Mouse (Mus musculus) cerebellum, adult 8-10 months (tissue): ENCODE results near the gene Igf2r.
"Not testable (repeated sequence)": the region's sequence is repeated elsewhere in the genome, so short reads cannot be mapped to it uniquely, and the experiment has no call there.

Source experiments
- DNase-seq: peaks from one replicate; pipeline ENCODE4 v3.0.0; 2022

Igf2r gene

DNA sequence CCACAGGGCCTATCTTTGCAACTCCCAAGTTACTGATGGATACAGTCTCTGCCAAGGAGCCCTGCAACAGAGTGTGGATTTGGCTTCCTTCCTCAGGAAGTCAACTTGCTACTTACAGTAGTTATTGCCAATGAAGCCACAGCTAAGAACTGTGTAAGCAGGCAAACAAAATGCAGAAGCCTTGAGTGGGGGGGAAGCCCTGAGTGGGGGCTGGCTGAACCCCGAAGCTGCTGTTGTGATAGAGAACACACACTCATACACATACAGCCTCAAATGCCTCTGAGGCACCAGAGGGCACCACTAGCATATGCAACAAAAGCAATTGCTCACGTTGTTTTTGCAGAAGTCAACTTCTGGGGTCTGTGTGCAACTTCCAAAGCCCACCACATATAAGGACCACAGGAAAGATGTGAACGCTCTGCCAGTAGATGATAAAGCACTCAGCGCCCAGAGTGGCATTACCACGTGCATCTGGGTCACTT, 55.3 kb downstream of the Igf2r start:
- DNase-seq = no peak

DNA sequence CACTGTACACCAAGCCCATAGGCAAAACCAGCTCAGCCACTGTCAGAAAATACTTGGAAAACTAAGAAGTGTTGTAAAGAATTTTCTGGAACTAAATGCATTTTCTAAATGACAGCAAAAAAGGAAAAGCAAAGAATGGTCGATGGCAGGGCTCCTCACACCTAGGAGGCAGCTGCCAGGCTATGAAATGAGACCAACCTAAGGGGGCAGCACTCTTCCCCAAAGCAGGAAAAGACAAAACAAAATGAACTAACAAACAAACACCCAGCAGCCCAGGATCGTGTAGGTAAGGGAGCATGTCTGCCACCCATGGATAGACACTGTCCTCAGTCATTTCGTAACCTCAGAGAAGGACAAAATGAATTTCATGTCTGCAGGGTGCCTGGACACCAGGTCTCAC, 56.5 kb downstream of the Igf2r start:
- DNase-seq = no peak

DNA sequence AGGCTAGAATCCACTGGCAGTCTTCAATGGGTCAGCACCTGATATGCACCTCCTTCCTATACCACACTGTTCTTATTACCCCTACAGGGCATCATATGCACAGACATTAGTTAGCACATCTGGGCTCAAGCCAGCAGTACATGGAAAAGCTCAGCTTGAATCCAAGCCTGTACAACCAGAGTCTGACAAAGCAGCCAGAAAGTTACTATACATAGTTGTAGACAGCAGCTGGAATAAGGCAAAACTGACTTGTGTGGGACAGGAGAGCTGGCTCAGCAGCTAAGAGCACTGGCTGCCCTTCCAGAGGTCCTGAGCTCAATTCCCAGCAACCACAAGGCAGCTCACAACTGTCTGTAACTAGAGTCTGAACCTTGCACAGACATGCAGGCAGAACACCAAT, 57.3 kb downstream of the Igf2r start:
- DNase-seq = no peak

DNA sequence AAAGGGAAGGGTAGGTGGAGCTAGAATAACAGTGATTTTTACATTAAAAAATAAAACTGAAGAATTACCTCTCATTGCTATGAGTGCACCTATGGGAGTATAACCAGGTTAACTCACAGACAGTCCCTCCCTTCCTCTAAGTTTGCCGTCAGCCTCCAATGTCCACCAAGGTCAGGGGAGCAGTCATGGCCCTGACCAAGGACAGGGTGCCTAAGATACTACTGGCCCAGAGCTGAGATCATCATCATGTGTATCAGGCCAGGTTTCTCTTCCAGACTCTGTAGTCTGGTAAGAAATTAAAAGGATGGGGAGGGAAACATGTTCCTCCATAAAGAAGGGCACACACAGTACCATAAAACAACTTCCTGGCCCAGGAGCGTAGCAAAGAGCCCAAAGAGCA, 58.5 kb downstream of the Igf2r start:
- DNase-seq = no peak

DNA sequence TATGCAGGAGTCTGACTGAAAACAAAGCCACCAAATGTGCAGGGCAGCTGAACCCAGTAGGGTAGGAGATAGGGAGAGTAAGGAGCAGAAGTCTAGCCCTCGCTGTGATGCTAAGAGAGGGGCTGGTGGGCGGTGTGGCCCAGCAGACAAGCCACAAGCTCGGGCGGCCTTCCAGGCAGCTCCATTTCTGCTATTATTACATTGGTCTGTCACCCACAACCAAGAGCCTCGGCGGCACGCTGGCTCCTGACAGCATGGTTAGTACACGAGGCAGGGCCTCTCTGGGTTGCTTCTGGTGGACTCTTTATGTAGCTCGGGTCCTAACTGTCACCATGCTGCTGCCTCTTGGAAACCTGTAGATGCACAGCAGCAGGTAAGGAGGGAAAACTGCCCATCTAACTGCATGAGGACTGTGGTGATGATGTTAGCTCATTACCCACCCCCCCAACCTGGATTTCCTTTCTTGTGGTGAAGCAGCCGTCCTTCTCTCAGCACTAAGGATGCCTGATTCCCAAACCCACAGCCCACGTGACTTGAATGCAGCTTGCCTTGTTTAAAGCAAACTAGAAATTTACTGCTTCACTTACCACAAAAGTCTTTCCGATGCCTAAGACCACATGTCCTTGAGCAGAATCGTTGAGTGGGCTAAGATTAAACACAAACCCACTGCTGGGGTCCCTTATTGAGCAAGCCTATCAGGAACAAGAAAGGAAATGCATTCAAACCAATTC, 59.2 kb downstream of the Igf2r start:
- DNase-seq = no peak

DNA sequence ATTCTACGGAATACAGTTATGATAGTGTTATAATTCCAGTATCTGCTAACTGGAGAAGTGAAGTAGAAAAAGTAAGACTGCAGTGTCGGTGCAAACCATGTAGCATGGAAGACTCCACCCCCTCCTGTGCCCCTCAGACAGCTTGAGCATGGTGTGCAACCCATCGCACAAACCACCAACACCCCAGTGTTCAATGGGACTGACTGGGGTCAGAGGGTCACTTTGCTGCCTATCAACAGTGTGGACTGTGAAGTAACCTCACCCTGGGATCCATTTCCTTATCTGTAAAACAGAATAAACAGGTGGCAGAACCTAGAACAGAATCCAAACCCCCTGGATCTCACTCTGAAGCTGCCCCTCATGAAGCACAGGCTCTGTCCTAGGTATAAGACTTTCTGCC, 61.1 kb downstream of the Igf2r start:
- DNase-seq = no peak

DNA sequence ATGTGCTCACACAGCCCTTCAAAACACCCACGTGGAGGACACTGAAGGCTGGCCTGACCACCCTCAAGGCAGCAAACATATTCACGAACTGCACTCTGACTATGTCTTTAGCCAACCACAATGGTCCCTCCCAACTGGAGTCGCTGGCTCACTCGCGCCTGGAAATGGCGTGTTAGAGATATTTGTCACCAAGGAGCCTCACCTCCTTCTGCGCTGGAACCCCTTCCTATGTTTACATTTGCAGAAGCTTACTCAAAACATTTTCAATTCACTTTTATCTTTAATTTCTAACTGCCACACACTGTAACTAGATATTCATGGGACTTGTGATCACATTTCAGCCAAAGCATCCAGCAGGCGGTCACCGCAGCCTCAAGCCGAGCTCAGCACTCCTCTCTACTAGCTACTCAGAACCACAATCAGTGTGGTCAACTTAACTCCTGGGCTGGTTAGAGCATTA, 62.8 kb downstream of the Igf2r start:
- DNase-seq = no peak

DNA sequence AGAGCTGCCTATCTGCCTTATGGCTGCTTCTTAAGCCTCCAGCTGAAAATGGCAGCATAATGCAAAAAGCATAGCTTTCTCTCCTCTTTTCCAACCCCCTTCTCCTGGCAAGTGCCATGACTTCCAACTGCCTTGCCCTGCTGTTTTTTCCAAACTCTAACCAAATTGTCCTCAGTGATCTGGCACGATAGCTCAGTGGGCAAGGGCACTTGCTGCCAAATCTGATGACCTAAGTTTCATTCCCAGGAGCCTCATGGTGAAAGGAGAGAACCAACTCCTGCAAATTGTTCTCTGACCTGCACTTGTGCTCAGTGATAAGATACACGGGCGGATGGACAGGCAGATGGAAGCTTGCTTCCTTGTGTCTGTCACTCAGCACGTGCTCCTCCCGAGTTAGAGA, 66.6 kb downstream of the Igf2r start:
- no peak for DNase-seq

DNA sequence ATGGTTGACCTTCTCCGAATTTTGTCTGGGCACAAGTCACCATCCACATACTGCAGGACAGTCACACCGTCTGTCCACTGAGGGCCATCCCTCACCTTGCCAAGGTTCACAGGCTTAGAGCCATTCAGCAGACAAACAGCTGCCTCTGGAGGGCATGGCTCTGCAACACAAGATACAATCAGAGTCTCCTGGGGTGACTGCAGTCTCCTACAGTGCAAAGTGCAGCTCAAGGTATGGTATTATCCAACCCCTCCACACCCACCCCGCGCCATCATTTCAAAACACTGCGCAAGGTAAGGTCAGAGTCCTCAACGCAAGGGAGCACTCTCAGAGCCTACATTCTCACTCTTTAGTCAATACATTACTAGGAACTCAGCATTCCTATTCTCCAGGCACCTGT, 69.1 kb downstream of the Igf2r start:
- no peak for DNase-seq

DNA sequence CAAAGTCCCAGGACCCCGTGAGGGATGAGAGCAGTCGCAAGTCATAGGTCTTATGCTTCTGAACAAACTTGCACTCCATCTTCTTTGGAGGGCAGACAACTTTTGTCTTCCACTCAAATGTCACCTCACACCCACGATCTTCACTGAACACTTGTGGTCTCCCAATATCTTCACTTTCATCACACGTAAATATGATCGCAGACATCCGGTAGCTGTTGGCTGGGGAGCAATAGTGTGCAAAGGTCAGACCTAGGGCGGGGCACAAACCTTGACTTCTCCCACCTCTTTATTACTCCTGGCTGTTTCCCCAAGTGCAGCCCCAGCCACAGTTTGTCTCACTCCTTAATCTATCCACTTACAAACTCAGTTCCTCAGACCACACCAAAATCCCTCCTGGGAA, 77.6 kb downstream of the Igf2r start:
- DNase-seq = no peak

DNA sequence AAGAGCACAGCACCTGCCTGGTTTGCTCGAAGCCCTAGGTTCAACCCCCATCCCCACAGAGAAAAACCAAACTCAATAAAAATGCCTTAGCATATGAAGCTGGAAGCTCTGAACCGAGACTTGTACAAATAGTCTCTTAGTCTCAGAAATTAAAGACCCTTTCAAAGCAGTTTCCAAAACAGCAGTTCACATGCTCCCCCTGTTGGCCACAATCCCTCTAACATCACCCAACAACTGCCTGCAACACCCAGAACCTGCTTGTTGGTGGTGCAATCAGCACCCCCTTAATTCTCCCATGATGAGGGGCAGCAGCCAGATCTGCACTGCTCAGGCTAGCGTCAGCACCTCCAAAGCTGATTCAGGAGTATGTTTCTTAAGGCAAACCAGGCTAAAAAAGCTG, 79.9 kb downstream of the Igf2r start:
- DNase-seq = no peak

DNA sequence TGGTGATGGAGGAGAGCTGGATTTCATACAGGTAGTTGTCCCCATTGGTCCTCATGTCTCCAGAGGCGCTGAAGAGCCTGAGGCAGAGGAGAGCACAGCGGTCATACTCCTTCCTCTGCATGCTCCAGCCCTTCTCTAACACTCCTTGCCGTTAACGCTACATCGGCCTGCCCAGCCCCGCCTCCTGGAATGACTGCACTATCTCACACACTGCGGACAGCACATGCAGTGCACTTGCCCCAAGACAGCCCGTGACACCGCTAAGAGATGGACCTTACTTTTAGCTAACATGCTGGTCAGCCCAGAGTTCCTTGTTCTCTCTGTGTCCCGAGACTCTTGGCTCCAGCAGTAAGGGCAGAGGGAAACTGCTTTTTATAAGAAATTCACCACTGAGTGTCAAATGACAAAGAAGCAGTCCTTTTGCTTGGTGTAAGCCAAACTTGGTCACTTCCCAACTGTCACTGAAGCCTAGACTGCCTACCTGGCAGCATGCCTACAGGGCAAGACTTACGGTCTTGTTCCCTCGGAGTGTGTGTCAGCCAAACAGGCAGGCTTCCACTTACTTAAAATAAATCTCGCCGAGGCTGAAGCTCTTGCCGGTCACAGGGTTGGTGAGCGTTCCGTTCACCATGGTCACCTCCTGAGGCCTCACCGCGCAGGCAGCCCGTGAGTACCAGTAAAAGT, 80.9 kb downstream of the Igf2r start:
- peak; percentile 59 for DNase-seq

DNA sequence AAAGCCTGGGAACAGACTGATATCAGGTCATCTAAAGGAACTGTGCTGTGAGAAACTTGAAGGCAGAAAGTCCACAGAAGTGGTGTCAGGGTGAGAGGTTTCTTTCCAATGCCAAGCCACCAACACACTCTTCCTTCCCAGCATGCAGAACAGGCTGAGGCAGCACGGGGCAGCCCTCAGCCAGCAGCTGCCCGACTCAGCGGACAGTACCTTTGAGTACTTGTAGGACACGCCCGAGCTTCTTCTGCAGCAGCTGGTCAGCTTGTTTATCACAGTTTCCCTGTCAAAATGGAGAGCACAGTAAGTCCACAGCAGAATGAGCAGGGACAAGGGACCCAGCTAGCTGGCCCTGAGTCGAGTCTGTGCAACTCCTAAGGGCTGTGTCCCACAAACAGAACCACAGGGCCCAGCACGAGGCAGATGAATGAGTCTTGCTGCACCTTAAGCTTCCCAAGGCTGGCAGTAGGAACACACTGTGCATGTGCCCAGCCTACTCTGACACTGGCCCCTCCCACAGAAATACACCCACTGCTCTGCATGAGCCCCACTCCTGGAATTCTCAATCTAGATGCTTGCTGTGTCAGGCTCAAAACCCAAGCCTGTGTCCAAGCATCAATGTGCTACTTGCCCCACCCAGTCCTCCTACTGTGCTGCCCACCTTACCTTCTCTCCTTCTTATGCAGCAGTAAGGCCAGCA, 84.4 kb downstream of the Igf2r start:
- no peak for DNase-seq

DNA sequence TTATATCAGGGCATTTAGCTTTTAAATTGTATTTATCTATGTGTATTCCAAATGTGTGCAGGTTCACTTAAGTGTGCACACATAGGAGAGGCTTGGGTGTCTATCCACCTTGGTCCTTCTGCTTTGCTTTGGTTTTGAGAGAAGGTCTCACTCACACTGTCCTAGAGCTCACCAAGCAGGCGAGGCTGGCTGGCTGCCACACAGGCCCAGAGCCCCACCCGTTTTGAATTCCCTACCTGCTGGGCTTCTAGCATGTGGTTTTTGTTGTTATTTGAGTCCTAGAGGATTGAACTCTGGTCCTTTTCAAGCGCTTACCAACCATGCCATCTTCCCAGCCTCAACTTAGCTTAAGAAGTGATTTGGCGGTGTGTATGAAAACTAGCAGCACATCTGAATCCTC, 85.1 kb downstream of the Igf2r start:
- peak; percentile 41 for DNase-seq

DNA sequence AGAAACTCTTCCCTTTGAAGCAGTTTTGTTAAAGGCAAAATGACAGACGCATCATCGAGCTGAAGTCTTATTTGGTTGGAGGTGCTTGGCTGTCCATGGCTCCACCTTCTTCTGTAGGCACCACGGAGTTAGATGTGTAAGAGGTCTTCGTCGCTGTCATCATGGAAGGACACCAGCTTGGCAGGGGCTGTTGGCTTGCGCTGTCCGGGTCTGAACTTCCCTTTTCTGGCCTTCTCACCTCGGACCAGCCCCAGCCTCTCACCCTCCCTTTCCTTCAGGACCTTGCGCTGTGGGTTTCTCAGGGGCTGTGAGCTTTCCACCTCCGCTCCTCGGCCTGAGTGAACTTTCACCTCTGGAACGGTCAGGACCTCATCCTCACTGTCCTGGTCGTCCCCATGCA, 85.9 kb downstream of the Igf2r start:
- DNase-seq = no peak

DNA sequence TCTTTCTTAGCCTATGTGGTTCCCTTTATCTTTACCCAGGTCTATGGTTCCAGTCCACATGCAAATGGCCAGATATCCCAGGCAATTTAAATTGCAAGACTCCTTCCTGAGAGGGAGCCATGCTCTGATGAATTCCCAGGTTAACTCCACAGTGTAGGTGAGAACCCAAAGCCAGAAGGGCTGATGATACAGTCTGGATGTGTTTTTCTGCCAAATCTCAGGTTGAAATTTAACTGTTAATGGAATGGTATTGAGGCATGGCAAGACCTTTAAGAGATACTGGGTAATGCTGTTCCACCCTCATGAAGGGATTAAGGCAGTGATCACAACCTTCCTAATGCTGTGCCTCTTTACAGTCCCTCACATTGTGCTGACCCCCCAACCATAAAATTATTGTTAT, 91.2 kb downstream of the Igf2r start:
- no peak for DNase-seq

DNA sequence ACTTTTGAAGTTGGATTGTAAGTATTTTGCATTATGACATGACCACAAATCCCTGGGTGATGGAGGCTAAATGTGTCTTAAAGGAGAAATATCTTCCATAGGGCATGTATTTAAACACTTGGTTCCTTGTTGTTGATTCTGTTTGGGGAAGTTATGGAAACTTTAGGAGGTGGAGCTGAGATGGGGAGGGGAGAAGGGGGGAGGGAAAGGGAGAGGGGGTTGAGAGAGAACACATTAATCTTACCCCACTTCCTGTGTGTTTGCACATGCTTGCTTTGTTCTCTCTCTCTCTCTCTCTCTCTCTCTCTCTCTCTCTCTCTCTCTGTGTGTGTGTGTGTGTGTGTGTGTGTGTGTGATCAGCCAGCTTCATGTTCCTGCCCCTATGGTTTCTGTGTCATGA, 92.3 kb downstream of the Igf2r start:
- no peak for DNase-seq

DNA sequence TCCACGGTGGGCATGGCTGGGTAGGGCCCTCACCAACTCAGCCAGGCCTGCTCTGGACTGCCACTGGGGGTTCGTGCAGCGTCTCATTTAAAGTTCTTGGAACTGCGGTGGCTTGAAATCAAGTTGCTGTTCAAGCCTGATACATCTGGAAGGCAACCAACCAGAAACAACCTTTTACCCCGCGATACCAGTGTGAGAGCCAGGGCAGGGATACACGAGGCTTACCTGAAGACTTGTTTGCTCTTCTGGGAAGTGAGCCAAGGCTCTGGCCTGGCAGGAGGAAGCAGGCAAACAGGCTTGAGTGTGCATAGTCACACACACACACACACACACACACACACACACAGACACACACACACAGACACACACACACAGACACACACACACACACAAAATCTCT, 93.8 kb downstream of the Igf2r start, which contains the start of gene Slc22a1:
Gene Slc22a1, minus strand, starts transcription at position 184 of the 400 bp plus-strand sequence.
- no peak for DNase-seq

DNA sequence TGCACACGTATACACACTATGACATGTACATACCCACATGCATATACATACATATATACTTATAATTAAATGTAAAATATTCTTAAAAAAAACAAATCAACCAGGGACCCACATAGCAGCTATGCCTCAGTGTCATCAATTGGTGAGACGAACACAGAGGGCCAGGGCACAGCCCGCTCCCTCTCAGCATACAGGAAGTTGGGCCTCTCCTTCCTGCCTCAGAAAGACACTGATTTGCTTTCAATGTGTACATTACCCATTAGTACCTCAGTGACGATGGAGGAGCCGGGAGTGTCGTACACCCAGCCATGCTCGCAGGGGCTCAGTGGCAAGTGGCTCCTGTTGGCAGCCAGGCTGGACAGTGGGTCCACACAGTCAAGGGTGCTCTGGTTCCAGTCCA, 94.5 kb downstream of the Igf2r start:
- not testable (repeated sequence) for DNase-seq

DNA sequence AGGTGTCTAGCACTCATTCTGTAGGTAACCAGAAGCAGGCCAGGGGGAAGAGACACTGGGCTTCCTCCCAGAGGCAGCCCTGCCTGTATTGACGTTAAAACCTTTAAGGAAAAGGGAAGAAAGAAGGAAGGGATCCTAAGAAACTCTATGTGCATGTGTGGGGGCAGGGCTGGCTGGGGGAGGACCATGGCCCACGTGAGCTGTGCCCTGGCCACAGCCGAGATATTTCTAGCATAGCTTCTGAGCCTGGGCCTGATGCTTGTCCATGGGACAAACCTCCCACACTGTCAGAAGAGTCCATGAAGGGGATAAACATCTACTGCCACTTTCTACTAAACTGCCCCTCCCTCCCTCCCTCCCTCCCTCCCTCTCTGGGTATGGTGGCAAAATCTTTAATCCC, 95.6 kb downstream of the Igf2r start:
- DNase-seq = no peak

DNA sequence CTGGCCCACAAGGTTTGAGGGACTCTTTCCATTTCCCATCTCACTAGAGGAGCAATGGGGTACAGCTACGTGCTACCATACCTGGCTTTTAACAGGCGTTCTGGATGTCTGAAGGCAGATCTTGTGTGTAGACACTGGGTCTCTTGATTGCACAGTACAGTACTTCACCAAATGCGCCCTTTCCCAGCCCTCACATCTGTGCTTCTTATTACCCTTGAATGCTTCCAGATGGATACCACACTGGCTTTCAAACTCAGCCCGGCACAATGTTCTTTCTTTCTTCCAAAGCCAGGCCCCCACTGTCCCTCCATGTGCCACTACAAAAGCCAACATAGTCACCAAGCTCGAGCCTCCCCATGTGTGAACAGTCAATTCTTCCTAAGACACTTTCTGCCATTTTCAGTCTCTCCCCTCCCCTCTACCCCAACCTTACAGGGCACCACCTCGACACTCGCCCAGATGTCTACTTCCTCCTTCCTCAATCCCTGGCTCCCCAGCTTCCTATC, 97.1 kb downstream of the Igf2r start:
- no peak for DNase-seq

DNA sequence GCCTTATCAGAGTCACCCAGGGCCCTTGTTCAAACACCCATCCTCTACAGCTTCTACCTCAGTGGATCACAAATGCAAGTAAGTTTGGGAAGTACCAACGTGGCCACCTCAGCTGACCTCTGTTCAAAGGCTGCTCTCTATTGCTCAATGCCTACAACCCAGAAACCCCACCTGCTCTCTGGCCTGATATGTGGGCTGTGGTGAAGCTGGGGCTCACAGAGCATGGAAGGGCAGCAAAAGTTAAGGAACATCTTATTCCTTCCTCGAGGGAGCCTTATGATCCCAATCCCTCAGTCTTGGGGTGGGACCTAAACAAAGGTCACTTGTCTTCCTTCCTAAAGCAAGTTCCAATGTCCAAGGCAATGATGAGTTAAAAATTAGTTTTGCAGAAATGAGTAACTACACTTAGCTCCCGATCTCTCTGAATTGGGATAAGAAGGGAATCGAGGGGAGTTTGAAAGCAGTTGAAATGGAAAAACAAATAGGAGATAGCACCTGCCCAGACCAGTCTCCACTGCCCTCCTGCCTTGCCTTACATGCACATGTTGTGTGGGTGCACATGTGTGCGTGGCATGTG, 98.3 kb downstream of the Igf2r start:
- no peak for DNase-seq

DNA sequence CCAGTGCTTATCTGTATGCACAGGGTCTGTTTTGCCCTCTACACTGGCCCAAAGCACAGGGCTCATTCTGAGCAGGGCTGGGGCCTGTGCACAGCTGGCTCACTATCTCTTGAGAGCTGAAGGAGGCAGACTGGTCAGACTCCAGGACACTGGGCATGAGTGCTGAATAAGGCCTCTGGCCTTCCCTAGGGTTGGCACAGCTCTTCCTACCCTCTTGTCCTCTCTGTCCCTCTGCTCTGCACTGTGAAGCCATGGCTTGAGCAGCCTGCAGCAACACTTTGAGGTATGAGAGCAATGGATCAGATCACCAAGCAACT, 100.1 kb downstream of the Igf2r start:
- DNase-seq = no peak
